Mouse (Mus musculus) heart, adult 2 months (tissue): Measurements from ENCODE around the gene Eci3. TPM values are rescaled to one million over a fixed set of nuclear protein-coding genes. Genes with fewer than 3 reads are reported as not detected.
"Not testable (repeated sequence)": the region's sequence is repeated elsewhere in the genome, so short reads cannot be mapped to it uniquely, and the experiment has no call there.

Experiments
- DNase-seq, 2 experiments: peaks; one replicate each; pipeline ENCODE4 v3.0.0; 2021
- H3K27ac ChIP-seq: fragments of 200-600 bp; 2 replicates; pipeline ENCODE4 v1.8.1; 2022
- H3K27me3 ChIP-seq: fragments of 200-500 bp; 2 replicates; pipeline ENCODE4 v1.6.1; 2012; ENCODE audit warnings: mild to moderate bottlenecking, low read length, inconsistent platforms, mixed read lengths; ENCODE audit not compliant: control insufficient read depth, insufficient read depth
- H3K36me3 ChIP-seq: fragments of 200-500 bp; 2 replicates; pipeline ENCODE4 v1.6.1; 2012; ENCODE audit warnings: low read length, inconsistent platforms; ENCODE audit not compliant: control insufficient read depth, insufficient read depth
- H3K4me1 ChIP-seq: fragments of 200-500 bp; 2 replicates; pipeline ENCODE4 v1.6.1; 2011; ENCODE audit warnings: low read length; ENCODE audit not compliant: control insufficient read depth, insufficient read depth
- H3K4me3 ChIP-seq: fragments of 200-600 bp; 2 replicates; pipeline ENCODE4 v1.8.1; 2022
- H3K79me2 ChIP-seq: fragments of 200-500 bp; replicated peaks from 2 replicates; pipeline ENCODE4 v1.6.1; 2012; ENCODE audit warnings: mild to moderate bottlenecking, inconsistent platforms, low read length, moderate library complexity, mixed read lengths; ENCODE audit not compliant: control insufficient read depth, insufficient read depth
- H3K9ac ChIP-seq: fragments of 200-500 bp; 2 replicates; pipeline ENCODE4 v1.6.1; 2012; ENCODE audit warnings: low read depth, mild to moderate bottlenecking, control low read depth, inconsistent platforms, low read length, mixed read lengths
- CTCF ChIP-seq: fragments of 200-600 bp; IDR thresholded peaks from 2 replicates; pipeline ENCODE4 v1.8.1; 2022; ENCODE audit warnings: antibody characterized with exemption, mild to moderate bottlenecking, moderate library complexity
- EP300 ChIP-seq: fragments of 200-500 bp; IDR thresholded peaks from 2 replicates; pipeline ENCODE4 v1.6.1; 2011; ENCODE audit warnings: low read depth, low read length, control low read depth; ENCODE audit not compliant: insufficient read depth
- POLR2A ChIP-seq: fragments of 200-500 bp; IDR thresholded peaks from 2 replicates; pipeline ENCODE4 v1.6.1; 2011; ENCODE audit warnings: mild to moderate bottlenecking, low read depth, low read length, control low read depth; ENCODE audit not compliant: insufficient read depth
- WGBS: fragments of 180-500 bp; shearing (Covaris S2); methylation state at CpG from one replicate; pipeline ENCODE4 v1.1.7; 2018; 5-methylcytosine and 5-hydroxymethylcytosine counted together
- intact Hi-C: fragments of 180-260 bp; cut with DNase I; formaldehyde crosslinking; loops from one replicate; pipeline ENCODE4 v1.15.1; 2025
- polyA plus RNA-seq: library from polyadenylated mRNA; depleted of rRNA; stranded (reverse); fragments of >200 nt; gene quantifications from 2 replicates; pipeline ENCODE4 v1.2.3, GENCODE M21; 2012
- total RNA-seq, 2 experiments: library from RNA; stranded (reverse); gene quantifications; 2 replicates each; pipeline ENCODE4 v1.2.3; 2021

Eci3 gene
- total and polyA plus RNA-seq, 3 experiments: 0.12 to 2.5 (median 2.3) TPM

- TF ChIP-seq CTCF (no peak), EP300 (no peak), POLR2A (no peak)
- no peak for DNase-seq
- no peaks in the 10 kb centered on the region for H3K79me2 ChIP-seq
- intact Hi-C loops: no loop called here
- no peak overlapping the region for H3K27ac ChIP-seq
- no peak overlapping the region for H3K9ac ChIP-seq
- no peaks in the 10 kb centered on the region for H3K4me1 ChIP-seq
- no peaks in the 10 kb centered on the region for H3K36me3 ChIP-seq
- H3K4me3 ChIP-seq: no peak overlapping the region
- WGBS: 76% methylated on average over 4 of the region's 4 CpGs
- no peaks in the 10 kb centered on the region for H3K27me3 ChIP-seq
Measured at GRCm38 (mm10) chr13:34956901-34957300, 6.7 kb downstream of the Eci3 start.

- WGBS: 91% methylated on average over 2 of the region's 2 CpGs
- H3K27me3 ChIP-seq, H3K79me2 ChIP-seq, H3K9ac ChIP-seq, DNase-seq, H3K4me1 ChIP-seq, H3K4me3 ChIP-seq, H3K36me3 ChIP-seq, intact Hi-C loops, H3K27ac ChIP-seq: not testable (repeated sequence)
Measured at GRCm38 (mm10) chr13:34951437-34951836, 12.2 kb downstream of the Eci3 start.

DNA sequence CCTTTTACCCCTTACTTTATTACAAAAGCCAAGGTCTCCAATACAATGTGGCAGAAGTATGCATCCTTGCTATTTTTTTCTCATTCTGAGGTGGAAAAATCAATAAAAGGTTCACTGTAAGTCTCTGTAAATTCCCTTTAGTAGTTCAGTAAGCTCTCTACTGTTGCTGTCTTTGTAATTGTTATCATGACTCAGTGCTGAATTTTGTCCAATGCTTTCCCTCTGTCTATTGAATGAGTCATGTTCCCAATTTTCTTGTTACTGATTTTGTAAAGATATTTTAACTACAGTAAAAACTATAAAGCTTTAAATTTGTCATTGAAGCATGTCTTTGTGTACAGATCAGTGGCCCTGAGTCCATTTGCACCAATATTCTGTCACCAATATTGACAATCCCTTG lies 21.2 kb downstream of the Eci3 start:
- intact Hi-C loops: no loop called here
- Histone ChIP-seq H3K9ac (no peak overlapping the region), H3K4me3 (no peak overlapping the region), H3K4me1 (no peaks in the 10 kb centered on the region), H3K27me3 (no peaks in the 10 kb centered on the region), H3K79me2 (no peaks in the 10 kb centered on the region), H3K27ac (no peak overlapping the region), H3K36me3 (no peaks in the 10 kb centered on the region)
- no peak for TF ChIP-seq CTCF
- no peak for TF ChIP-seq POLR2A
- TF ChIP-seq EP300: no peak
- DNase-seq: no peak

- TF ChIP-seq EP300 (no peak), CTCF (no peak), POLR2A (no peak)
Measured at GRCm38 (mm10) chr13:34934931-34935644, 28.5 kb downstream of the Eci3 start.

DNA sequence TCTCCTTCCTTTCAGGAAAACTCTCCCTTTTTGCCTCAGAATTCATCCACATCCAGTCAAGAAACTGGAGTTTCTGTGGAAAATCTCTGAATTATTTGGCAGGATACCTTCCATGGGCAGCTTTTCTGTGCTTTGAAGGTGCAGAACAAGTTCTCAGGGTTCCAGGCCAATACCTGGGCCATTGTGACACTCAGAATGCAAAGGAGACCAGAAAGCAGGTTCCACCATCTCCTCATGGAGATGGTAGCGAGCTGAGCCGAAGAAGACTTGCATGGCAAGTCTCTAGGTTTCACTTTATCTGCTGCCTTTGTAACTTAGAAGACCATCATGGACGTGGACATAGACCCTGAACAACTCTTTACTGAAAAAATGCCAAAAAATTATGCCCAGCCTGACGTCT lies 39.4 kb downstream of the Eci3 start, which contains the start of the genes Fam217a and 4933417A18Rik:
Gene Fam217a, minus strand, starts transcription at position 101 of the 400 bp plus-strand sequence.
Gene 4933417A18Rik, plus strand, starts transcription at position 200 of the 400 bp plus-strand sequence.
- no peak for TF ChIP-seq CTCF
- no peak for DNase-seq
- Histone ChIP-seq H3K27ac (no peak within 1 kb of the TSS), H3K4me3 (no peak within 1 kb of the TSS), H3K27me3 (no peaks in the 10 kb centered on the region), H3K4me1 (no peaks in the 10 kb centered on the region), H3K9ac (no peak within 1 kb of the TSS), H3K79me2 (no peaks in the 10 kb centered on the region), H3K36me3 (no peaks in the 10 kb centered on the region)
- intact Hi-C loops: no loop called here
- 76% methylated on average over 4 of the region's 4 CpGs for WGBS

More at GRCm38 (mm10) chr13:34934931-34935644, 28.5 kb downstream of the Eci3 start:
- Histone ChIP-seq H3K4me1 (no peaks in the 10 kb centered on the region), H3K9ac (no peak overlapping the region), H3K36me3 (no peaks in the 10 kb centered on the region), H3K27ac (no peak overlapping the region), H3K79me2 (no peaks in the 10 kb centered on the region), H3K4me3 (no peak overlapping the region), H3K27me3 (no peaks in the 10 kb centered on the region)
- 75% methylated on average over 10 of the region's 10 CpGs for WGBS
- no peak for DNase-seq
- intact Hi-C loops: no loop called here

- Histone ChIP-seq H3K4me3 (peak overlapping the region; percentile 24; the same call in 1 of the 2 replicates), H3K4me1 (no peaks in the 10 kb centered on the region; the same call in 1 of the 2 replicates), H3K27ac (no peak overlapping the region), H3K9ac (0 out of 2 replicates have a peak overlapping the region, but pooled peaks have one; percentile 30), H3K36me3 (no peaks in the 10 kb centered on the region), H3K79me2 (no peaks in the 10 kb centered on the region), H3K27me3 (no peaks in the 10 kb centered on the region)
- TF ChIP-seq POLR2A: no peak
- TF ChIP-seq EP300: no peak
- no peak for TF ChIP-seq CTCF
- intact Hi-C loops: no loop called here
- 15% methylated on average over 37 of the region's 37 CpGs for WGBS
- peak; percentile 3 to 23 for DNase-seq
Measured at GRCm38 (mm10) chr13:34916520-34917167, 47.0 kb downstream of the Eci3 start.
